Mouse (Mus musculus) effector memory CD4-positive, alpha-beta T cell, adult 7 months (primary cell): ENCODE results near the gene Defa26. TPM values are rescaled to one million over a fixed set of nuclear protein-coding genes. Genes with fewer than 3 reads are reported as not detected.

ENCODE experiments used
- polyA plus RNA-seq: library from polyadenylated mRNA; unstranded; fragments of 100-300 nt; shearing (Covaris generic); gene quantifications from one replicate; pipeline ENCODE4 v1.2.1, GENCODE M21; 2017

Defa26 gene
- polyA plus RNA-seq: not detected

DNA sequence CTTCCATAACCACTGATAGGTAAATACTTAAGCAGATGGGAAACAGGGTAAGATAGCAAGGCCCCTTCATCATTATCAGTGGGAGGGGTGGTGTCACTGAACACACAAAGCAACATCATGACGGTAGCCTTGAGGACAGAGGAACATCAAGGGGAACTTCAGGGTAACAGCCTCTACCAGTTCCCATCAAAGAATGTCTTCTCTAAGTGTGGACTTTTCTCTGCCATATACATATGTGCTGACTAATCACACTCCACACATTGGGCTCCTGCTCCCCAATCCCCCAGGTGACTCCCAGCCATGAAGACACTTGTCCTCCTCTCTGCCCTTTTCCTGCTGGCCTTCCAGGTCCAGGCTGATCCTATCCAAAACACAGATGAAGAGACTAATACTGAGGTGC, at the start of gene Defa26:
Gene Defa26, plus strand, starts transcription at position 301 of the 400 bp plus-strand sequence.

DNA sequence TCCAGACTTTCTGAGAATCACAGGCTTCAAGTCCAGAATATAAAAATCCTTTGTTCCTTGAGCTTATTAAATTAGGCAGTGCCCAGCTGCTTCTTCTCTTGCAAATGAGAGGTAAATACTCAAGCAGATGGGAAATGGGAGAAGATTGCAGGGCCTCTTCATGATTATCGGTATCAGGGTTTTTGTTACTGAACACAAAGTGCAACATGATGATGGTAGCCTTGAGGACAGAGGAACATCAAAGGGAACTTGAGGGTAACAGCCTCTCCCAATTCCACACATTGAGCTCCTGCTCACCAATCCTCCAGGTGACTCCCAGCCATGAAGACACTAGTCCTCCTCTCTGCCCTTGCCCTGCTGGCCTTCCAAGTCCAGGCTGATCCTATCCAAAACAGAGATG, 35.3 kb upstream of the Defa26 start, which contains the start of gene Defa28:
Gene Defa28, plus strand, starts transcription at position 301 of the 400 bp plus-strand sequence.

DNA sequence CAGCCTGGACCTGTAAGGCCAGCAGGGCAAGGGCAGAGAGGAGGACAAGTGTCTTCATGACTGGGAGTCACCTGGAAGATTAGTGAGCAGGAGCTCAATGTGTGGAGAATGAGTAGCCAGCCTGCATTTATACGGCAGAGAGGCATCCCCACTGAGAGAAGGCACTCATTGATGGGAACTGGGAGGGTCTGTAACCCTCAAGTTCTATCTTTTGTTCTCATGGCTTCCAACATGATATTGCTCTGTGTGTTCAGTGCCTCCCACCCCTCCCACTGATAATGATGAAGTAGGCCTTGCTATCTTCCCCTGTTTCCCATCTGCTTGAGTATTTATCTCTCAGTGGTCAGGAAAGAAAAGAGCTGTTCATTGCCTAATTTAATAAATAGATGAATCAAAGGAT, 23.6 kb upstream of the Defa26 start, which contains the start of gene Gm7861:
Gene Gm7861, minus strand, starts transcription at position 101 of the 400 bp plus-strand sequence.

DNA sequence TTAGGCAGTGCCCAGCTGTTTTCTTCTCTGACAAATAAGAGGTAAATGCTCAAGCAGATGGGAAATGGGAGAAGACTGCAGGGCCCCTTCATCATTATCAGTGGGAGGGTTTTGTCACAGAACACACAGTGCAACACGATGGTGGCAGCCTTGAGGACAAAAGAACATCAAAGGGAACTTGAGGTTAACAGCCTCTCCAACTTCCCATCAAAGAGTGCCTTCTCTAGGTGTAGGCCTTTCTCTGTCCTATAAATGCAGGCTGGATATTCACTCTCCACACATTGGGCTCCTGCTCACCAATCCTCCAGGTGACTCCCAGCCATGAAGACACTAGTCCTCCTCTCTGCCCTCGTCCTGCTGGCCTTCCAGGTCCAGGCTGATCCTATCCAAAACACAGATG, 37.5 kb downstream of the Defa26 start, which contains the start of gene Defa17:
Gene Defa17, plus strand, starts transcription at position 301 of the 400 bp plus-strand sequence.

DNA sequence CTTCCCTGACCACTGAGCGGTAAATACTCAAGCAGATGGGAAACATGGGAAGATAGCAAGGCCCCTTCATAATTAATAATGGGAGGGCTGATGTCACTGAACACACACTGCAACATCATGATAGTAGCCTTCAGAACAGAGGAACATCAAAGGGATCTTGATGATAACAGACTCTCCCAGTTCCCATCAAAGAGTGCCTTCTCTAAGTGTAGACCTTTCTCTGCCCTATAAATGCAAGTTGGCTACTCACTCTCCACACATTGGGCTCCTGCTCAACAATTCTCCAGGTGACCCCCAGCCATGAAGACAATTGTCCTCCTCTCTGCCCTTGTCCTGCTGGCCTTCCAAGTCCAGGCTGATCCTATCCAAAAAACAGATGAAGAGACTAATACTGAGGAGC, 47.5 kb downstream of the Defa26 start, which contains the start of gene Defa34:
Gene Defa34, plus strand, starts transcription at position 301 of the 400 bp plus-strand sequence.

Other genes with a start within 250 kb of the Defa26 start
- not detected for gene Defa2, start 239.7 kb upstream of the Defa26 start, polyA plus RNA-seq
- gene Defa33, start 226.4 kb upstream of the Defa26 start, polyA plus RNA-seq: not detected
- gene Defa36, start 190.8 kb upstream of the Defa26 start, polyA plus RNA-seq: not detected
- gene Gm7849, start 161.6 kb upstream of the Defa26 start, polyA plus RNA-seq: not detected
- not detected for gene Defa20, start 108.9 kb upstream of the Defa26 start, polyA plus RNA-seq
- not detected for gene Defa32, start 89.2 kb upstream of the Defa26 start, polyA plus RNA-seq
- gene Defa37, start 52.8 kb upstream of the Defa26 start, polyA plus RNA-seq: not detected
- gene Defa28, start 35.2 kb upstream of the Defa26 start, polyA plus RNA-seq: not detected
- gene Gm7861, start 23.7 kb upstream of the Defa26 start, polyA plus RNA-seq: not detected
- gene Defa17, start 37.6 kb downstream of the Defa26 start, polyA plus RNA-seq: not detected
- not detected for gene Defa34, start 47.6 kb downstream of the Defa26 start, polyA plus RNA-seq
- gene AY761184, start 85.5 kb downstream of the Defa26 start, polyA plus RNA-seq: not detected
- not detected for gene Defa24, start 116.3 kb downstream of the Defa26 start, polyA plus RNA-seq
- gene Defb50, start 205.4 kb downstream of the Defa26 start, polyA plus RNA-seq: not detected
- not detected for gene Defb2, start 221.7 kb downstream of the Defa26 start, polyA plus RNA-seq
- not detected for gene Defb10, start 240.7 kb downstream of the Defa26 start, polyA plus RNA-seq